Mouse (Mus musculus) macrophage (primary cell): ENCODE data around the gene Aars2. TPM values are rescaled to one million over a fixed set of nuclear protein-coding genes. Genes with fewer than 3 reads are reported as not detected.

ENCODE experiments used
- H3K27ac ChIP-seq: fragments of 350-480 bp; formaldehyde crosslinking; 2 replicates; pipeline ENCODE4 v1.9.0; 2021
- H3K36me3 ChIP-seq: fragments of 350-480 bp; formaldehyde crosslinking; 2 replicates; pipeline ENCODE4 v1.9.0; 2021; ENCODE audit errors: inconsistent target
- H3K4me3 ChIP-seq: fragments of 350-480 bp; formaldehyde crosslinking; 2 replicates; pipeline ENCODE4 v1.9.0; 2021; ENCODE audit errors: inconsistent target
- H3K79me2 ChIP-seq: fragments of 350-480 bp; formaldehyde crosslinking; 2 replicates; pipeline ENCODE4 v1.9.0; 2021; ENCODE audit errors: inconsistent target
- WGBS: methylation state at CpG from one replicate; pipeline ENCODE4 v1.1.7; 2026; ENCODE audit warnings: inconsistent platforms; ENCODE audit not compliant: missing documents; 5-methylcytosine and 5-hydroxymethylcytosine counted together
- polyA plus RNA-seq: library from polyadenylated mRNA; stranded (reverse); fragments of 250-400 nt; gene quantifications from 3 replicates; pipeline ENCODE4 v1.2.4, GENCODE M21; 2018; ENCODE audit warnings: inconsistent platforms
- total RNA-seq, 78 experiments: library from RNA; depleted of rRNA; stranded (reverse); fragments of 250-400 nt; gene quantifications; 1 replicate in 9 of 78; 2 replicates in 24 of 78; 3 replicates in 43 of 78; 4 replicates in 2 of 78; pipeline ENCODE4 v1.2.4; 2018; ENCODE audit warnings: inconsistent platforms in 56 of 78

Gene Aars2
- 10 to 100 TPM in 17 of 26 experiments, 1 to 10 TPM in 9; 3.1 to 26.6 (median 11.7) TPM for total RNA-seq (2018; cell fraction: chromatin; rRNA removed)
- total RNA-seq (2018; cell fraction: cytosol; rRNA removed) = 1 to 10 TPM; 1.8 to 4.4 (median 3.2) TPM
- 10 to 100 TPM in 3 of 26 experiments, 1 to 10 TPM in 23; 1.7 to 12.5 (median 7.0) TPM for total RNA-seq (2018; cell fraction: nucleus; rRNA removed)
- 1.9 to 4.3 TPM (median 3.9 TPM) in 3 replicates for polyA plus RNA-seq

DNA sequence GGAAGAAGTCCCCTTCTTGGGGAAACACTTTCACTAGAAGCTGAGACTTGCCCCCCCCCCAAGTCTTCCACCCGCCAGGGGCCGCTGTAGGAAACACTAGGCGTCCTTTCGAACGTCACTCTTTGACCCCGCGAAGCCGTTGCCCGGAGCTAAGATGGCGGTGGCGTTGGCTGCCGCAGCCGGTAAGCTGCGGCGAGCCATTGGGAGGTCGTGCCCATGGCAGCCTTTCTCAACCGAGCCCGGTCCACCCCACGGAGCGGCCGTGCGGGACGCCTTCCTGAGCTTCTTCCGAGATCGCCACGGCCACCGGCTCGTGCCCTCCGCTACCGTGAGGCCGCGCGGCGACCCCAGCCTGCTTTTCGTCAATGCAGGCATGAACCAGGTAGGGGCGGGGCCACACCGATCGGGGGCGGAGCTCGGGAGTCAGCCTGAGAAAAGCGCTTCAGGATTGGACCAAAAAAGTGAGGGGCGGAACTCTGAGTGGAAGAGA is at the start of gene Aars2:
TSS of gene Aars2 (plus strand) at position 142 of the 490 bp plus-strand sequence.
- H3K27ac ChIP-seq = no peak within 1 kb of the TSS
- WGBS = under 1% methylated on average over 42 of the region's 42 CpGs
- 0 out of 2 replicates have a peak, but pooled peaks cover 8% of the 10 kb centered on the region for H3K36me3 ChIP-seq
- no peaks in the 10 kb centered on the region for H3K79me2 ChIP-seq
- peak within 1 kb of the TSS; percentile 29 for H3K4me3 ChIP-seq

DNA sequence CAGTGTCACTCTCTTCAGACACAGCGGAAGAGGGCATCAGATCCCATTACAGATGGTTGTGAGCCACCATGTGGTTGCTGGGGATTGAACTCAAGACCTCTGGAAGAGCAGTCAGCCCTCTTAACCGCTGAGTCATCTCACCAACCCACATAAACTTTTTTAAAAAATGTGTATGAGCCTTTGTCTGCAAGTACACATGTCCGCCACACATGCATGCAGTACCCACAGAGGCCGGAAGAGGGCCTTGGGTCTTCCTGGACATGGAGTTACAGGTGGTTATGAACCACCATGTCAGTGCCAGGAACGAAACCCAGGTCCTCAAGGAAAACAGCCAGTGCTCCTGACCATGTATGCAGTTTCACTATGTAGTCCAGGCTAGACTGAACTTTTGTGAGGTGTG is 49.2 kb upstream of the Aars2 start:
- H3K4me3 ChIP-seq = no peak overlapping the region
- WGBS = 94% methylated on average over 4 of the region's 5 CpGs
- H3K36me3 ChIP-seq = no peaks in the 10 kb centered on the region
- H3K79me2 ChIP-seq = no peaks in the 10 kb centered on the region
- no peak overlapping the region for H3K27ac ChIP-seq

DNA sequence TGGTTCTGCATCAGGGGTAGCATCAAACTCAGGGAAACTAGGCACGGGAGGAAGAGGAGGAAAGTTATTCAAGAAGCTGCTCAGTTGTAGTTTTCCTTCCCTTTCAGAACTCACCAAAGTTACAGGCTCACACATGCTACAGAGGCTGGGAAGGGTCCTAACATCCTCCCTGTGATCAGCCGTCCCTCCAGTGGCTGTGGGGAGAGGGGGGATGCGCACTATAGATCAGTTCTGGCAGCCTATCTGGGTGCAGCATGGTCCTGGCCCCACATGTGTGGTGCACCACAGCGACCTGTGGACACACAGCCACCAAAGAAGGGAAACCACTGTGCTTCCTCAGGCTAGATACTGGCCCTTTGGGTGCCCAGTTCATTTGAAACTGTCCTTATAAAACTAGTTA is 48.1 kb upstream of the Aars2 start:
- 72% methylated on average over 4 of the region's 4 CpGs for WGBS
- Histone ChIP-seq H3K36me3 (no peaks in the 10 kb centered on the region), H3K27ac (no peak overlapping the region), H3K4me3 (no peak overlapping the region), H3K79me2 (no peaks in the 10 kb centered on the region)

DNA sequence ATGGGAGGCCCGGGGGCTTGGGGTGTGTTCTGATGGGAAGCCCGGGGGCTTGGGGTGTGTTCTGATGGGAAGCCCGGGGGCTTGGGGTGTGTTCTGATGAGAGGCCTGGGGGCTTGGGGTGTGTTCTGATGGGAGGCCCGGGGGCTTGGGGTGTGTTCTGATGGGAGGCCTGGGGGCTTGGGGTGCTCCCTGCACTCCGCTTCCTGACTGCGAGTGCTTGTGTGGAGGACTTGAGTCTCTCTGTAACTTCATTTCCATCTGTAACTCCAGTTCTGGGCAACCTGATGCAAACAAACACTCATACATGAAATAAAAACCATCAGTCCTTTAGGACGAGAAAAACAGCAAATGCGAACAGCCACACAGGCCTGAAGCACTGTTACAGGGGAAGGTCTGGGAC is 47.6 kb upstream of the Aars2 start:
- H3K36me3 ChIP-seq = no peaks in the 10 kb centered on the region
- no peaks in the 10 kb centered on the region for H3K79me2 ChIP-seq
- WGBS = 98% methylated on average over 5 of the region's 8 CpGs
- no peak overlapping the region for H3K27ac ChIP-seq
- no peak overlapping the region for H3K4me3 ChIP-seq

DNA sequence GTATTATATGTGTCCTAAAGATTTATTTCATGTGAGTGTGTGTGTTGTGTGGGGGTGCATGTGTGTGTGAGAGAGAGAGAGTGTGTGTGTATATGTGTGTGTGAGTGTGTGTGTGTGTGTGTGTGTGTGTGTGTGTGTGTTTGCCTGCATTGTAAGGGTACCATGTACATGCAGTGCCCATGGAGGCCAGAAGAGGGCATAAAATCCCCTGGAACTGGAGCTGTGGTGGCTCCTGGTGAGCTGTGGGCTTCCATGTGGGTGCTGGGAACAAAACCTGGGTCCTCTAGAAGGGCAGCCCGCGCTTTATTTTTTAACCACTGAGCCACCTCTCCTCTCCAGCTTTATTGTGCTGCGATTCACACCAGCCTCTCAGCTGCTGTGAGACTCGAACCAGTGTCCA is 44.1 kb upstream of the Aars2 start:
- H3K27ac ChIP-seq = no peak overlapping the region
- H3K4me3 ChIP-seq = no peak overlapping the region
- whole genome bisulfite sequencing = 97% methylated on average over 4 of the region's 4 CpGs
- H3K36me3 ChIP-seq = no peaks in the 10 kb centered on the region
- no peaks in the 10 kb centered on the region for H3K79me2 ChIP-seq

DNA sequence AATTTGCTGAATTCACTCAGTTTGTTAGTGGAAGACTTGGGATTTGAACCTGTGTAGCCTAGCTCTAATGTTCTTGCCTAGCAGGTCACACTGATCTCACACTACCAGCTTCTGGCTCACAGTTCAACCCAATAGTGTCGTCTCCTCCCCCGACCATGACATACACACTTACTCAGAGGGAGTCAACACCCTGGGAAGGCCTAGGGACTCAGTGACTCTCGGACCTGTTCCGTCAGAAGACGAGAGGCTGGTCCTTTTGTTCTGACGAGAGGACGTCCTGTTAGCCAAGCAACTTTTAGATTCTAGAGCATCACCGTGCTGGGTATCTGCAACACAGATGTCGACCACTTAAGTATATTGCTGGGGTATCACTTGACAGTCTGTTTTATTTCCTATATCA is 42.4 kb upstream of the Aars2 start:
- 89% methylated on average over 9 of the region's 9 CpGs for WGBS
- Histone ChIP-seq H3K36me3 (no peaks in the 10 kb centered on the region), H3K79me2 (no peaks in the 10 kb centered on the region), H3K27ac (no peak overlapping the region), H3K4me3 (no peak overlapping the region)

DNA sequence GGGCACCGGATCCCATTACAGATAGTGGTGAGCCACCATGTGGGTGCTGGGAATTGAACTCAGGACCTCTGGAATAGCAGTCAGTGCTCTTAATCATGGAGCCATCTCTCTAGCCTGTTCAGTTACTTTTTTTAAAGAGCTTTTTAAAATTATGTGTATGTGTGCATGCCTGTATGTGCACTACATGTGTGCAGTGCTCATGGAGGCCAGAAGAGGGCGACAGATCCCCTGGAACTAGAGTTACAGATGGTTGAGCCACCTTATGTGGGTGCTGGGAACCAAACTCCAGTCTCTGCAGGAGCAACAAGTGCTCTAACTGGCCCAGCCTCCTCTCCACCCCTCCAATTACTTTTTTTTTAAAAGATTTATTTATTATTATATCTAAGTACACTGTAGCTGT is 39.9 kb upstream of the Aars2 start:
- Histone ChIP-seq H3K27ac (no peak overlapping the region), H3K79me2 (no peaks in the 10 kb centered on the region), H3K4me3 (no peak overlapping the region), H3K36me3 (no peaks in the 10 kb centered on the region)
- whole genome bisulfite sequencing = 65% methylated on average over 2 of the region's 2 CpGs

DNA sequence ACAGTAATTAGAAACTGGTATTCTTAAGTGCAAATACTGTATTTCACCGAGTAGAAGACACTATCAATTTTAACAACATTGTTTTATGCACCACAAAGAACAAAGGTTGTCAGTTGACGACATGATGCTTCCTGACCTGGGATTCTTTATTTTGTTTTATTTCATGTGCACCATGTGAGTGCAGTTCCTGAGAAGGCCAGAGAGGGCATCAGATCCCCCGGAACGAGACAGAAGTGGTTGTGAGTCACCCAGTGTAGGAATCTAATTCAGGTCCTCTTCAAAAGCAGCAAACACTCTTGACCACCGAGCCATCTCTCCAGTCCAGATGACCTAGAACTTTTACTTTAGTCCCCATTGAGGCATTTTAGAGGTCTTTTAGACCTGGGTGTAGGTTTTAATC is 38.3 kb upstream of the Aars2 start:
- H3K27ac ChIP-seq = no peak overlapping the region
- H3K79me2 ChIP-seq = no peaks in the 10 kb centered on the region
- WGBS = 80% methylated on average over 5 of the region's 5 CpGs

DNA sequence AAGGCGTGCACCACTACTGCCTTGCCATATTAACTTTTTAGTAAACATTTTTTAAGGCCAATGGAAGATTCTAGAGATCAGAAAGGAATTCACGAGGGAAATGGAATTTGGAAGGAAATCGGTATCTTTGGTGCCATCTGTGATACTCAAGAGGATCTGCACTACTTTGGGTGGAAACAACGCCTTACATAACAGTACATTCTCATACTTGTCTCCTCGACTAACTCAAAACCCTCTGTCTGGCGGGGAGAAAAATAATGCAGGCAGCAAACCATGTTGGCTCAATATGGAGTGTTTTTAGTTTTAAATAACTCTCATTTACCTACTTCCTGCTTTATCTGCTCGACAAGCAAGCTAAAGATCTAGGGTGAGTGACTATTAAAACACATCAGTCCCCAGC is 35.9 kb upstream of the Aars2 start:
- Histone ChIP-seq H3K4me3 (no peak overlapping the region), H3K36me3 (no peaks in the 10 kb centered on the region), H3K27ac (no peak overlapping the region), H3K79me2 (no peaks in the 10 kb centered on the region)
- WGBS = 81% methylated on average over 7 of the region's 7 CpGs

More for the DNA sequence above, 38.3 kb upstream of the Aars2 start:
- no peak overlapping the region for H3K4me3 ChIP-seq
- no peaks in the 10 kb centered on the region for H3K36me3 ChIP-seq

DNA sequence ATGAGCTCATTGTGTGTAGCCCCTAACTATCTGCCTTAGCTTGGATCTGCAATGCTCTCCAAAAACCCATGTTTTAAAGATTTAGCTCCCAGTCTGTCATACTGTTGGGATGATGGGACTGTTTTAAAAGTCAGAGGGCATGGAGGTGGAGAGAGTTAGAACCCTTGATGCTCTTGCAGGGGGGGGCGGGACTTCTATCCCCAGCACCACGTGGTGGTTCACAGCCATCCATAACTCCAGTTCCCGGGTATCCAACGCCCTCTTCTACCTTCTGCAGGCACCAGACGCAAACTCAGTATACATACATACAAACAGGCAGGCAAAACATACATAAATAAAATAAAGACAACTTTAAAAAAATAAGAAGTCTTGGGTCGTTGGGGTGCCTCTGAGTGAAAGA is 33.0 kb upstream of the Aars2 start:
- H3K36me3 ChIP-seq = no peaks in the 10 kb centered on the region
- 76% methylated on average over 6 of the region's 6 CpGs for WGBS
- no peaks in the 10 kb centered on the region for H3K79me2 ChIP-seq
- H3K27ac ChIP-seq = no peak overlapping the region
- no peak overlapping the region for H3K4me3 ChIP-seq

DNA sequence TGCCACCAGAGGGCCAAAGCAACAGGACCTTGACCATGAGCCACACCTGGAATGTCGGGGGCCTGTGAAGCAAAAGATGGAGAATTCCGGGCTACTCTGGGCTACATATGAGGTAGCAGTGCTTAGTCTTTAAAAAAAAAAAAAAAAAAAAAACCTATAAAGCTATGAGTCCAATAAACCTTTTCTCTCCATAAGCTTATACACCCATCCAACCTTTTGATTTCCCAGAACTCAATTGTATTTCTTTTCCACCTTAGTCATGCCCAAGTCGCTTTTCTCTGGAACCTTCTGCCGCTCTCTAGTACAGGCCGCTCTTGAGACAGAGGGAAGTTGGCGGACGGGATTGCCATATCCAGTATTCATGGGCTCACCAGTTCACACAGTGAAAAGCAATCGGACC is 32.5 kb upstream of the Aars2 start:
- no peak overlapping the region for H3K4me3 ChIP-seq
- no peak overlapping the region for H3K27ac ChIP-seq
- no peaks in the 10 kb centered on the region for H3K79me2 ChIP-seq
- H3K36me3 ChIP-seq = no peaks in the 10 kb centered on the region
- WGBS = 79% methylated on average over 7 of the region's 8 CpGs

DNA sequence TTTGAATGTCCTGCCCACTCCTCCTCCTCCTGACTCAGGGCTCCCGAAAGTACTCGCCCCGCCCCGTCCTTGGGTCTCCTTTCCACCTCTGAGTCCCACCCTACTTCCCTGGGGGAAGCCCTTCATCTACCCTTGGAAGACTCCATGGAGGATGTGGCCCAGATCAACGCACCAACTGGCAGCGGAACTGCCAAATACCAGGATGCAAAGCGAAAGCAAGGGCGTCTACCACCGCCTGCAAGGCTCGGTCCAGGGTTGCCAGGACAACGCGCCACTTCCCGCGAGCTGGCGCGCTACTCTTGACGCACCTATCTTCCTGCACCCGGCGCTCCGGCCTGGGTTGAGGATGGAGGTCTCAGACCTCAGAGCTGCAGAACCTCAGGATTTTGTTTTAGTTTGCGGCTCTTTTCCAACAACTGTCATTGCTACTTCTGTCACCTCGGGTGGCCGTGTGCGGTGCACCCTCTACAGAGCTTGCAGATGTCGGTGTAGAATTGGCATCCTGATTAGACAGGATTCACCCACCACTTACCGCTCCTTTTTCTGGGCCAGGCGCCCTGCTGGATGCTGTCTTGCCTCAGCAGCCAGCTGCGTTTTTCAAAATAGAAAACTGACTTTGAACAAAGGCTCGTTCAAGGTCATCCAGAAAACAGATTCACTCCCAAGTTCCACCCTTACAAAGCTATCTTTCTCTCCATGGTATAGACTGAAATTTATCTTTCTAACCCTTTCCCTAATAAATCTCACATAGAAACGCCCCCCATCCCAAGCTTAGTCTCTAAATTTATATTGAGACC is 31.8 kb upstream of the Aars2 start, which contains the start of gene Spats1:
TSS of gene Spats1 (minus strand) at position 747 of the 797 bp plus-strand sequence.
- Histone ChIP-seq H3K27ac (no peak within 1 kb of the TSS), H3K79me2 (no peaks in the 10 kb centered on the region), H3K4me3 (peak within 1 kb of the TSS; percentile 13; the same call in 1 of the 2 replicates), H3K36me3 (no peaks in the 10 kb centered on the region)
- WGBS = 9% methylated on average over 30 of the region's 30 CpGs

DNA sequence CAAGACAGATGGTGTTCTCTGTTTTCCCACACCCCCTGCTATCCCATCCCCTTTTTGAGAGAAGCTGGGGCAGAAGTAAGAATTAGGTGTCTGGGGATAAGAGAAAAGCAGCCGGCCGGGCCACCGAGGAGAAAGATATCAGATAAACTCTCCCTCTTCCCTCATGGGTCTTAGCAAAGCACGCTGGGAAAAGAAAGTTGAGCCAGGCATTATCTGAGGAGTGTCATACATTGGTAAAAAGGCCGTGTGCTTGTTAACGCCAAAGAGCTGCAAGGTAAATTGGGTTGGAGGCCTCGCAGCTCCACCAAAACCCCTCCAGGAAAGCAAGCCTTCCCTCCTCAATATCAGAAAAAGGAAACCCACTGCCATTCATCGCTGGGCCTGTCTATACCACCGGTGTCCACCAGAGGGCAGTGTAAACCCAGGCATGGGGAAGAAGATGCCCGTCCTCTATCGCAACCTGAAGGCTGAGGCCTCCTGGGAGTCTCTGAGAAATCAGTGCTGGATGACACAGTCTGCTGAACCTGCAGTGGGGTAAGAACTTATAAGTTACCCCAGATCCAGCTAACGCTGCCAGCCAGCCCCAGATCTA is 28.3 kb upstream of the Aars2 start:
- 12% methylated on average over 12 of the region's 12 CpGs for WGBS
- Histone ChIP-seq H3K27ac (no peak overlapping the region), H3K36me3 (no peaks in the 10 kb centered on the region), H3K79me2 (no peaks in the 10 kb centered on the region), H3K4me3 (no peak overlapping the region)

DNA sequence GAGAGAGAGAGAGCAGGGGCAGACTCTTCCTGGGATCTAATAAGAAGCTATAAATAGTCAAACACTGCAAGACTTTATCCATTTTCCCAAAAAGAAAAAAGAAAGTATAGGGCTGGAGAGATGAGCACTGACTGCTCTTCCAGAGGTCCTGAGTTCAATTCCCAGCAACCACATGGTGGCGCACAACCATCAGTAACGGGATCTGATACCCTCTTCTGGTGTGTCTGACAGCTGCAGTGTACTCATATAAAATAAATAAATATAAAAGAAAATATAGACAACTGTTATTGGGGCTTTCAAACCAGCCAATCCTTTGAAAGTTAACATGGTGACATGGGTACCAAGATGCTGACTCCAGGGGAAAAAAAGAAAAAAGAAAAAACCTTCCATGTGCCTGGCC is 26.2 kb upstream of the Aars2 start:
- H3K79me2 ChIP-seq = no peaks in the 10 kb centered on the region
- no peak overlapping the region for H3K4me3 ChIP-seq
- H3K36me3 ChIP-seq = no peaks in the 10 kb centered on the region
- 17% methylated on average over 2 of the region's 2 CpGs for WGBS
- no peak overlapping the region for H3K27ac ChIP-seq

DNA sequence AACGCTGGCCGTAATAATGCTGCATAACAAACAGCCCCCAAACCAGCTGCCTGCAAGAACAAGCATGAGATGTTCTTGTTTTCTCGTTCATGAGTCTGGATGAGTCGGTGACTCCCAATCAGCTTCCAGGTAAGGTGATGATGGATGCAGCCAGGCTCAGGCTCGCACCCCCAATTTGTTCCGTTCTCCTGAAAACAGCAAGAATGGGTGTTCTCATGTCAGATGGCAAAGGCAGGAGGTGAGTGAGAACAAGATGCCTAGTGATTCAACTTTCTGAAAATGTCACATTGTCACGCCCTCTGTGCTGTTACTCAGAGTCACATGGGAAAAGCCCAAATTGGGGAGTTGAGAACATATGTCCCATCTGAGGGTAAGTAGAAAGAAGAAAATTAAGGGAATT is 21.1 kb upstream of the Aars2 start:
- Histone ChIP-seq H3K36me3 (no peaks in the 10 kb centered on the region), H3K4me3 (no peak overlapping the region), H3K27ac (no peak overlapping the region), H3K79me2 (no peaks in the 10 kb centered on the region)
- WGBS = 89% methylated on average over 7 of the region's 7 CpGs
